ENCODE assay signal across 14 mouse cellular contexts in genomic region chr2:110134765-110135594, GRCm38 (mm10).
DNase-seq lines count a peak whose midpoint lies in the region; TF ChIP-seq lines count a peak whose summit lies in the region.
"Had no signal": no experiment of that assay in that cellular context is flagged by ENCODE, and none has a peak within 500 bp of the region (broad histone marks: within the 10 kb centered on the region; RNA-seq: fewer than 3 reads in every experiment).

No protein-coding gene starts in this region.

- H3K27ac ChIP-seq in heart, adult 2 months = no peak overlapping the region
- H3K27ac ChIP-seq in hindbrain, embryonic 10.5 days = no peak overlapping the region
- H3K27ac ChIP-seq: embryonic facial prominence, embryonic 13.5 days; hindbrain, embryonic 15.5 days; neural tube, embryonic 15.5 days had no signal

- H3K9me3 ChIP-seq in hindbrain, embryonic 10.5 days = no peaks in the 10 kb centered on the region
- H3K9me3 ChIP-seq: embryonic facial prominence, embryonic 13.5 days; heart, embryonic 12.5 days; hindbrain, embryonic 15.5 days; neural tube, embryonic 15.5 days had no signal

- H3K79me2 ChIP-seq in heart, adult 2 months (replicated peaks; ENCODE audit: control insufficient read depth, insufficient read depth, low read length) = no peaks in the 10 kb centered on the region

- TF ChIP-seq POLR2A in heart, adult 2 months (IDR thresholded peaks at IDR 0.05; ENCODE audit: insufficient read depth, low read depth, low read length) = no peak

- WGBS in heart, adult 2 months = 76% methylated on average over 2 of the region's 2 CpGs
- 55% methylated on average over 2 of the region's 2 CpGs for WGBS in hindbrain, embryonic 10.5 days

- H3K36me3 ChIP-seq in heart, adult 2 months (ENCODE audit: control insufficient read depth, insufficient read depth, low read length) = no peaks in the 10 kb centered on the region
- H3K36me3 ChIP-seq in hindbrain, embryonic 10.5 days = no peaks in the 10 kb centered on the region
- H3K36me3 ChIP-seq: embryonic facial prominence, embryonic 13.5 days; heart, embryonic 12.5 days; hindbrain, embryonic 15.5 days; neural tube, embryonic 15.5 days had no signal

- peak; percentile 75 for DNase-seq in heart, adult 11 months
- DNase-seq in heart, adult 2 months = no peak
- peak; percentile 37 for DNase-seq in Muller cell, postnatal 12 days (ENCODE audit: inconsistent ontology term)
- peak; percentile 17 to 31 for DNase-seq in frontal cortex, postnatal 10 days (ENCODE audit: low spot score in 2 of 2)
- peak; percentile 12 to 59 for DNase-seq in left cerebral cortex, postnatal 25 days (ENCODE audit: low spot score in 2 of 2)
- DNase-seq in spleen, adult 12 weeks (ENCODE audit: low spot score) = no peak
- DNase-seq in cerebellum, postnatal 25 days = no peak
- no peak for DNase-seq in hindbrain, embryonic 10.5 days (ENCODE audit: low spot score)
- DNase-seq: adrenal gland, adult 2 months; lung, postnatal 36 days had no signal

- no peak overlapping the region for H3K9ac ChIP-seq in heart, adult 2 months (ENCODE audit: low read depth, low read length)
- H3K9ac ChIP-seq: embryonic facial prominence, embryonic 13.5 days; heart, embryonic 12.5 days; hindbrain, embryonic 15.5 days; neural tube, embryonic 15.5 days had no signal

- H3K27me3 ChIP-seq in heart, adult 2 months (ENCODE audit: control insufficient read depth, insufficient read depth, low read length) = no peaks in the 10 kb centered on the region
- no peaks in the 10 kb centered on the region for H3K27me3 ChIP-seq in hindbrain, embryonic 10.5 days (ENCODE audit: insufficient read depth, poor library complexity, severe bottlenecking)
- H3K27me3 ChIP-seq: embryonic facial prominence, embryonic 13.5 days; heart, embryonic 12.5 days; hindbrain, embryonic 15.5 days; neural tube, embryonic 15.5 days had no signal

- no peak overlapping the region for H3K4me3 ChIP-seq in heart, adult 2 months
- H3K4me3 ChIP-seq in hindbrain, embryonic 10.5 days = no peak overlapping the region
- H3K4me3 ChIP-seq: embryonic facial prominence, embryonic 13.5 days; heart, embryonic 12.5 days; hindbrain, embryonic 15.5 days; neural tube, embryonic 15.5 days had no signal

- TF ChIP-seq CTCF in heart, adult 2 months (IDR thresholded peaks at IDR 0.05) = no peak

- intact Hi-C loops in heart, adult 2 months (cut with DNase I) = no loop called here
- intact Hi-C loops in left cerebral cortex, postnatal 25 days (cut with DNase I) = no loop called here

- H3K4me1 ChIP-seq in heart, adult 2 months (ENCODE audit: control insufficient read depth, insufficient read depth, low read length) = no peaks in the 10 kb centered on the region
- H3K4me1 ChIP-seq in hindbrain, embryonic 10.5 days (replicated peaks) = no peaks in the 10 kb centered on the region
- H3K4me1 ChIP-seq: heart, embryonic 12.5 days; hindbrain, embryonic 15.5 days; neural tube, embryonic 15.5 days had no signal

- TF ChIP-seq EP300 in heart, adult 2 months (IDR thresholded peaks at IDR 0.05; ENCODE audit: insufficient read depth, low read depth, low read length) = no peak

Comparison
In these comparisons a context has a peak if more than half of its experiments do, and no peak if none do; other contexts are left out.
1. DNase-seq: peak in heart, adult 11 months (single experiment), Muller cell, postnatal 12 days (single experiment), frontal cortex, postnatal 10 days (2 of 2) and left cerebral cortex, postnatal 25 days (2 of 2); none in heart, adult 2 months (0 of 2), spleen, adult 12 weeks (single experiment), cerebellum, postnatal 25 days (0 of 2) and hindbrain, embryonic 10.5 days (single experiment).